Mouse (Mus musculus): ENCODE measurements around the gene Olfr1510.

DNA sequence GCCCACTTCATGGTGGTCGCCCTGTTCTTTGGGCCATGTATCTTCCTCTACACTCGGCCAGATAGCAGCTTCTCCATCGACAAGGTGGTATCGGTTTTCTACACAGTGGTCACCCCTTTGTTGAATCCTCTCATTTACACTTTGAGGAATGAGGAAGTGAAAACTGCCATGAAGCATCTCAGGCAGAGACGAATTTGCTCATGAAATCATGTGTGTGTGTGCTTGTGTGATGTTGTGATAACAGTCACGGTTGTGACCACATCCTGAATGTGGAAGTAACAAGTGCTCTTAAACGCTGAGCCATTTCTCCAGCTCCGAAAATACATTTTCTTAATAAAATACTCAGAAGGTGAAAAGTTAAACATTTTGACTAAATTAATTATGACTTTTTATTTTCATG is 37.0 kb upstream of the Olfr1510 start:
- TF ChIP-seq GATA1 (IDR thresholded peaks at IDR 0.05; ENCODE audit: borderline replicate concordance, low read length) (no peak), FLI1 (IDR thresholded peaks at IDR 0.05; ENCODE audit: low read length) (no peak)

Measured in megakaryocyte, embryonic 14.5 days (primary cell).